Mouse (Mus musculus): Measurements from ENCODE around the gene Dck. TPM values are rescaled to one million over a fixed set of nuclear protein-coding genes. Genes with fewer than 3 reads are reported as not detected.
"Not testable (repeated sequence)": the region's sequence is repeated elsewhere in the genome, so short reads cannot be mapped to it uniquely, and the experiment has no call there.

The Dck gene
- total and polyA plus RNA-seq, 3 experiments, result 13.6 to 21.4 TPM; not detected in 1

- not testable (repeated sequence) for H3K27me3 ChIP-seq (ENCODE audit: control insufficient read depth in 1 of 2, insufficient read depth in 2 of 2, low read length in 2 of 2); H3K4me3 ChIP-seq (ENCODE audit: control insufficient read depth in 1 of 2, insufficient read depth in 1 of 2, low read depth in 2 of 2, low read length in 2 of 2); H3K9me3 ChIP-seq (replicated peaks; ENCODE audit: insufficient read depth, low read length); H3K27ac ChIP-seq (ENCODE audit: control insufficient read depth, low read depth, low read length); H3K9ac ChIP-seq (ENCODE audit: control insufficient read depth, low read depth, low read length, poor library complexity, severe bottlenecking); H3K4me1 ChIP-seq (ENCODE audit: control insufficient read depth in 1 of 2, insufficient read depth in 2 of 2, low read length in 2 of 2)
- Histone ChIP-seq H3K36me3 (ENCODE audit: control insufficient read depth in 1 of 2, insufficient read depth in 2 of 2, low read length in 2 of 2) (peaks cover 11 to 26% of the 10 kb centered on the region in 2 experiments), H3K79me2 (ENCODE audit: control insufficient read depth, insufficient read depth, low read length, poor library complexity) (peaks cover 27% of the 10 kb centered on the region)
- TF ChIP-seq GATA1 (IDR thresholded peaks at IDR 0.05; ENCODE audit: low read depth, low read length), result peak; percentile 42; the same call in 1 of the 2 replicates
- peak; percentile 30 for DNase-seq (ENCODE audit: low read depth, low spot score)
Measured at GRCm38 (mm10) chr5:88741065-88741464, 23.7 kb upstream of the Dck start.

GRCm38 (mm10) chr5:88747774-88748173 is 17.0 kb upstream of the Dck start:
- no peak for TF ChIP-seq MAX (IDR thresholded peaks at IDR 0.05; ENCODE audit: low read length)
- TF ChIP-seq POLR2A (IDR thresholded peaks at IDR 0.05; ENCODE audit: control insufficient read depth in 1 of 2, insufficient read depth in 1 of 2, low read depth in 1 of 2, low read length in 2 of 2, poor library complexity in 1 of 2), result no peak
- TF ChIP-seq USF2 (IDR thresholded peaks at IDR 0.05; ENCODE audit: borderline replicate concordance in 1 of 2, insufficient read depth in 1 of 2, low read depth in 1 of 2, low read length in 2 of 2), result no peak
- no peak for TF ChIP-seq ZKSCAN1 (IDR thresholded peaks at IDR 0.05; ENCODE audit: low read depth, low read length)
- no peak for TF ChIP-seq TBP (IDR thresholded peaks at IDR 0.05; ENCODE audit: low read depth, low read length)
- no peak for TF ChIP-seq E2F4 (IDR thresholded peaks at IDR 0.05; ENCODE audit: borderline replicate concordance, low read depth, low read length)
- no peak for TF ChIP-seq UBTF (IDR thresholded peaks at IDR 0.05; ENCODE audit: borderline replicate concordance, insufficient read depth, low read depth, low read length)
- Histone ChIP-seq H3K27ac (ENCODE audit: control insufficient read depth, low read depth, low read length) (no peak overlapping the region), H3K36me3 (ENCODE audit: control insufficient read depth in 1 of 2, insufficient read depth in 2 of 2, low read length in 2 of 2) (peaks cover 6 to 38% of the 10 kb centered on the region in 2 experiments; a peak in 3 of 4 replicates), H3K79me2 (ENCODE audit: control insufficient read depth, insufficient read depth, low read length, poor library complexity) (peaks cover 3% of the 10 kb centered on the region; the same call in 1 of the 2 replicates), H3K9me3 (replicated peaks; ENCODE audit: insufficient read depth, low read length) (no peaks in the 10 kb centered on the region), H3K4me3 (ENCODE audit: control insufficient read depth in 1 of 2, insufficient read depth in 1 of 2, low read depth in 2 of 2, low read length in 2 of 2) (no peak overlapping the region), H3K9ac (ENCODE audit: control insufficient read depth, low read depth, low read length, poor library complexity, severe bottlenecking) (no peak overlapping the region), H3K27me3 (ENCODE audit: control insufficient read depth in 1 of 2, insufficient read depth in 2 of 2, low read length in 2 of 2) (no peaks in the 10 kb centered on the region), H3K4me1 (ENCODE audit: control insufficient read depth in 1 of 2, insufficient read depth in 2 of 2, low read length in 2 of 2) (no peaks in the 10 kb centered on the region)
- DNase-seq (ENCODE audit: low read depth, low spot score), result no peak

- no peak overlapping the region for H3K27ac ChIP-seq (ENCODE audit: control insufficient read depth, low read depth, low read length)
- TF ChIP-seq MEF2A (IDR thresholded peaks at IDR 0.05; ENCODE audit: extremely low read depth, insufficient replicate concordance, low read depth, low read length, poor library complexity, severe bottlenecking) (no peak), NELFE (IDR thresholded peaks at IDR 0.05; ENCODE audit: low read depth, low read length) (no peak), TBP (IDR thresholded peaks at IDR 0.05; ENCODE audit: low read depth, low read length) (no peak), GATA1 (IDR thresholded peaks at IDR 0.05; ENCODE audit: low read depth, low read length) (no peak), E2F4 (IDR thresholded peaks at IDR 0.05; ENCODE audit: borderline replicate concordance, low read depth, low read length) (no peak), KAT2A (conservative IDR thresholded peaks at IDR 0.05; ENCODE audit: low read depth, low read length) (no peak), EP300 (IDR thresholded peaks at IDR 0.05; ENCODE audit: low read depth in 1 of 2, low read length in 2 of 2) (no peak), MAX (IDR thresholded peaks at IDR 0.05; ENCODE audit: low read length) (no peak), JUND (IDR thresholded peaks at IDR 0.05; ENCODE audit: low read depth, low read length) (no peak), RCOR1 (IDR thresholded peaks at IDR 0.05; ENCODE audit: low read depth, low read length) (no peak), GABPA (IDR thresholded peaks at IDR 0.05; ENCODE audit: low read depth, low read length) (no peak)
- H3K36me3 ChIP-seq (ENCODE audit: control insufficient read depth in 1 of 2, insufficient read depth in 2 of 2, low read length in 2 of 2), result peaks cover 2 to 26% of the 10 kb centered on the region in 2 experiments; a peak in 3 of 4 replicates
- no peaks in the 10 kb centered on the region for H3K4me1 ChIP-seq (ENCODE audit: control insufficient read depth in 1 of 2, insufficient read depth in 2 of 2, low read length in 2 of 2)
- DNase-seq (ENCODE audit: low read depth, low spot score), result no peak
- H3K9me3 ChIP-seq (replicated peaks; ENCODE audit: insufficient read depth, low read length), result no peaks in the 10 kb centered on the region
- no peak overlapping the region for H3K4me3 ChIP-seq (ENCODE audit: control insufficient read depth in 1 of 2, insufficient read depth in 1 of 2, low read depth in 2 of 2, low read length in 2 of 2)
- H3K27me3 ChIP-seq (ENCODE audit: control insufficient read depth in 1 of 2, insufficient read depth in 2 of 2, low read length in 2 of 2), result no peaks in the 10 kb centered on the region
- H3K79me2 ChIP-seq (ENCODE audit: control insufficient read depth, insufficient read depth, low read length, poor library complexity), result no peaks in the 10 kb centered on the region
- H3K9ac ChIP-seq (ENCODE audit: control insufficient read depth, low read depth, low read length, poor library complexity, severe bottlenecking), result no peak overlapping the region
Measured at GRCm38 (mm10) chr5:88753199-88753598, 11.6 kb upstream of the Dck start.

Data from MEL (cell line).